Mouse (Mus musculus) ES-Bruce4 (cell line): ENCODE results near the gene Mgst2.

ENCODE experiments used
- CTCF ChIP-seq: IDR thresholded peaks from one replicate; pipeline ENCODE4 v1.8.1; 2011; ENCODE audit warnings: low read depth, low read length
- POLR2A ChIP-seq: IDR thresholded peaks from one replicate; pipeline ENCODE4 v1.8.1; 2011; ENCODE audit warnings: low read length; ENCODE audit not compliant: insufficient read depth

DNA sequence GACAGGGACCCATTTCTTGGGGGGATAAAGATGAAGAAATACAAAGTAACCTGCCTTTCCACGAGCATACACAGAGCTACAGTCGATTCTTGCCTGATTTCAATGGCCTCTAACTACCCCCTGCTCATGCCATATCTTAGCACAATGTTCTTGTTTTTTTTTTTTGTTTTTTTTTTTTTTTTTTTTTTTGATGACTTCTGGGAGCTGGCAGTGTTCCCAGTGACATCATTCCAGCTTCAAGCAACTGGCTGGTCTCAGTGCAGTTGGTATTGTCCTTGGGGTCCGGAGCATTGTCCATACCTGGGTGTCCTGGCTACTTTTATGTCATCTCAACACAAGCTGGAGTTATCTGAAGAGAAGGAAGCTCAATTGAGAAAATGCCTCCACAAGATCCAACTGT is 14.8 kb downstream of the Mgst2 start:
- TF ChIP-seq CTCF (no peak), POLR2A (no peak)
